Mouse (Mus musculus) myocyte (in vitro differentiated cells): ENCODE measurements at regions not wholly inside any gene's neighbourhood (a gene's known extent, or its start where the extent isn't known, plus 50 kb on each side); places are given as distances from the start of the nearest gene placed in this dataset.

Source experiments
- H3K27me3 ChIP-seq: one replicate; pipeline ENCODE4 v1.6.1; 2011; ENCODE audit not compliant: control insufficient read depth, insufficient read depth, insufficient read length
- H3K36me3 ChIP-seq: one replicate; pipeline ENCODE4 v1.6.1; 2011; ENCODE audit not compliant: control insufficient read depth, insufficient read depth
- H3K4me2 ChIP-seq: one replicate; pipeline ENCODE4 v1.6.1; 2011; ENCODE audit warnings: low read depth, control low read depth
- H3K4me3 ChIP-seq: one replicate; pipeline ENCODE4 v1.5.1; 2011; ENCODE audit warnings: mild to moderate bottlenecking, control low read depth, moderate library complexity
- H3K79me2 ChIP-seq: one replicate; pipeline ENCODE4 v1.6.1; 2011; ENCODE audit not compliant: control insufficient read depth, insufficient read depth
- H3ac ChIP-seq: one replicate; pipeline ENCODE4 v1.6.1; 2011; ENCODE audit not compliant: control insufficient read depth, insufficient read length
- CEBPB ChIP-seq: IDR thresholded peaks from 2 replicates; pipeline ENCODE4 v1.6.1; 2011; ENCODE audit warnings: mild to moderate bottlenecking, moderate library complexity; ENCODE audit not compliant: poor library complexity, insufficient read depth, severe bottlenecking
- E2F4 ChIP-seq: IDR thresholded peaks from one replicate; pipeline ENCODE4 v1.6.1; 2011; ENCODE audit warnings: mild to moderate bottlenecking, control low read depth, moderate library complexity; ENCODE audit not compliant: insufficient read depth
- MAX ChIP-seq: IDR thresholded peaks from one replicate; pipeline ENCODE4 v1.6.1; 2011; ENCODE audit warnings: low read depth, mild to moderate bottlenecking, control low read depth
- MYOD1 ChIP-seq, 3 experiments: IDR thresholded peaks; one replicate each; pipeline ENCODE4 v1.6.1; 2011; ENCODE audit warnings: control low read depth in 2 of 3, low read depth in 2 of 3, mild to moderate bottlenecking in 2 of 3, moderate library complexity in 1 of 3; ENCODE audit not compliant: insufficient read length in 2 of 3, control insufficient read depth in 1 of 3
- MYOG ChIP-seq, 3 experiments: IDR thresholded peaks; one replicate each; pipeline ENCODE4 v1.6.1; 2011; ENCODE audit warnings: control low read depth in 2 of 3, low read depth in 2 of 3, mild to moderate bottlenecking in 2 of 3; ENCODE audit not compliant: insufficient read length in 2 of 3, control insufficient read depth in 1 of 3, insufficient read depth in 1 of 3
- POLR2A ChIP-seq: IDR thresholded peaks from one replicate; pipeline ENCODE4 v1.6.1; 2011; ENCODE audit warnings: low read depth, mild to moderate bottlenecking, control low read depth, moderate library complexity; ENCODE audit not compliant: insufficient read length
- POLR2AphosphoS2 ChIP-seq: IDR thresholded peaks from one replicate; pipeline ENCODE4 v1.6.1; 2011; ENCODE audit warnings: low read depth, control low read depth; ENCODE audit not compliant: insufficient read length
- REST ChIP-seq: IDR thresholded peaks from one replicate; pipeline ENCODE4 v1.6.1; 2011; ENCODE audit warnings: mild to moderate bottlenecking, control low read depth, moderate library complexity; ENCODE audit not compliant: insufficient read depth, insufficient read length
- SRF ChIP-seq: IDR thresholded peaks from one replicate; pipeline ENCODE4 v1.6.1; 2011; ENCODE audit warnings: low read depth; ENCODE audit not compliant: control insufficient read depth, insufficient read length
- TCF12 ChIP-seq: IDR thresholded peaks from one replicate; pipeline ENCODE4 v1.6.1; 2011; ENCODE audit warnings: mild to moderate bottlenecking, control low read depth; ENCODE audit not compliant: poor library complexity, insufficient read depth, severe bottlenecking
- TCF3 ChIP-seq: IDR thresholded peaks from one replicate; pipeline ENCODE4 v1.6.1; 2011; ENCODE audit warnings: low read depth, control low read depth; ENCODE audit not compliant: insufficient read length
- USF1 ChIP-seq: IDR thresholded peaks from one replicate; pipeline ENCODE4 v1.6.1; 2011; ENCODE audit warnings: low read depth, mild to moderate bottlenecking, control low read depth, moderate library complexity

GRCm38 (mm10) chr6:108910330-108910729 is 81.9 kb downstream of the Edem1 start:
- H3K27me3 ChIP-seq: no peaks in the 10 kb centered on the region
- H3K4me2 ChIP-seq: no peak overlapping the region
- TF ChIP-seq E2F4 (no peak), MYOG (IDR thresholded peaks at IDR 0.05; ENCODE audit: control insufficient read depth in 1 of 3, insufficient read depth in 1 of 3, insufficient read length in 2 of 3, low read depth in 2 of 3) (no peak), MYOD1 (IDR thresholded peaks at IDR 0.05; ENCODE audit: control insufficient read depth in 1 of 3, insufficient read length in 2 of 3, low read depth in 2 of 3) (no peak), MAX (no peak), REST (no peak), USF1 (no peak), TCF12 (no peak), POLR2AphosphoS2 (no peak), CEBPB (no peak), POLR2A (no peak), SRF (no peak)
- no peak overlapping the region for H3K4me3 ChIP-seq
- H3K79me2 ChIP-seq: no peaks in the 10 kb centered on the region
- no peaks in the 10 kb centered on the region for H3K36me3 ChIP-seq
- H3ac ChIP-seq: no peak overlapping the region

- TF ChIP-seq MYOG (IDR thresholded peaks at IDR 0.05; ENCODE audit: control insufficient read depth in 1 of 3, insufficient read depth in 1 of 3, insufficient read length in 2 of 3, low read depth in 2 of 3) (no peak), MYOD1 (IDR thresholded peaks at IDR 0.05; ENCODE audit: control insufficient read depth in 1 of 3, insufficient read length in 2 of 3, low read depth in 2 of 3) (no peak), POLR2A (no peak), USF1 (no peak), E2F4 (no peak), TCF3 (no peak), CEBPB (no peak), MAX (no peak), REST (no peak), SRF (no peak), TCF12 (no peak), POLR2AphosphoS2 (no peak)
- Histone ChIP-seq H3K27me3 (no peaks in the 10 kb centered on the region), H3K4me2 (no peak overlapping the region), H3K4me3 (no peak overlapping the region), H3K79me2 (no peaks in the 10 kb centered on the region), H3K36me3 (no peaks in the 10 kb centered on the region), H3ac (no peak overlapping the region)
Measured at GRCm38 (mm10) chr6:108912539-108912938, 84.1 kb downstream of the Edem1 start.

- Histone ChIP-seq H3K4me3 (no peak overlapping the region), H3K4me2 (no peak overlapping the region), H3K27me3 (no peaks in the 10 kb centered on the region), H3K36me3 (no peaks in the 10 kb centered on the region), H3K79me2 (no peaks in the 10 kb centered on the region), H3ac (no peak overlapping the region)
- TF ChIP-seq CEBPB: no peak
- no peak for TF ChIP-seq MYOD1 (IDR thresholded peaks at IDR 0.05; ENCODE audit: control insufficient read depth in 1 of 3, insufficient read length in 2 of 3, low read depth in 2 of 3)
- TF ChIP-seq POLR2A: no peak
- no peak for TF ChIP-seq USF1
- TF ChIP-seq TCF3: no peak
- no peak for TF ChIP-seq SRF
- no peak for TF ChIP-seq POLR2AphosphoS2
- no peak for TF ChIP-seq MYOG (IDR thresholded peaks at IDR 0.05; ENCODE audit: control insufficient read depth in 1 of 3, insufficient read depth in 1 of 3, insufficient read length in 2 of 3, low read depth in 2 of 3)
- no peak for TF ChIP-seq REST
- TF ChIP-seq MAX: no peak
- no peak for TF ChIP-seq E2F4
- no peak for TF ChIP-seq TCF12
Measured at GRCm38 (mm10) chr6:108919372-108919913, 91.0 kb downstream of the Edem1 start.

- H3K4me2 ChIP-seq: no peak overlapping the region
Measured at GRCm38 (mm10) chr6:108921181-108921580, 92.7 kb downstream of the Edem1 start.

More at GRCm38 (mm10) chr6:108921181-108921580, 92.7 kb downstream of the Edem1 start:
- TF ChIP-seq MAX (no peak), CEBPB (no peak), E2F4 (no peak), POLR2AphosphoS2 (no peak), REST (no peak), MYOD1 (IDR thresholded peaks at IDR 0.05; ENCODE audit: control insufficient read depth in 1 of 3, insufficient read length in 2 of 3, low read depth in 2 of 3) (no peak), TCF12 (no peak), POLR2A (no peak), SRF (no peak), MYOG (IDR thresholded peaks at IDR 0.05; ENCODE audit: control insufficient read depth in 1 of 3, insufficient read depth in 1 of 3, insufficient read length in 2 of 3, low read depth in 2 of 3) (no peak), TCF3 (no peak), USF1 (no peak)
- no peak overlapping the region for H3K4me3 ChIP-seq
- H3ac ChIP-seq: no peak overlapping the region
- no peaks in the 10 kb centered on the region for H3K27me3 ChIP-seq
- H3K36me3 ChIP-seq: no peaks in the 10 kb centered on the region
- no peaks in the 10 kb centered on the region for H3K79me2 ChIP-seq
